Mouse (Mus musculus) c-Kit-positive CD71-positive TER-119-negative erythroid progenitor cells, embryonic 14.5 days (primary cell): ENCODE data around the gene Plekho2.

Source experiments
- DNase-seq: peaks from one replicate; pipeline ENCODE4 v3.0.0-alpha.2; 2013; ENCODE audit warnings: low read depth

The Plekho2 gene

DNA sequence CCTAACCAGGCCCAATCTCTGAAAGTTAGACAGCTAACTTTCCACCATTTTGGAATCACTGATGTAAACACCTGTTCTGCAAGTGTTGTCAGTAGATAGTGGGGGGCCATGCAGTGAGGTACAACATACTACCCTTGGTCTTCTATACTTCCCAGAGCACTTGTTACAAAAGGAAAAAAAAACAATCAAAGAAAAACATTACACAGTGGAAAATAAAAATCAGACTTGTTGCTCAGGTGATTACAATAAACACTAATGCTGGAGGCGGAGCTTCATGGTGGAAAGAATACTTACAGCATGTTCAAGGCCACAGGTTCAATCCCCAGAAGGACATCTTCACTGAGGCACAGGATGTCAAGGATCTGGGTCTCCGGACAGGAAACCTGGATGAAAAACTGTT is 27.1 kb downstream of the Plekho2 start:
- no peak for DNase-seq

GRCm38 (mm10) chr9:65552141-65552540 is 27.7 kb downstream of the Plekho2 start:
- no peak for DNase-seq

DNA sequence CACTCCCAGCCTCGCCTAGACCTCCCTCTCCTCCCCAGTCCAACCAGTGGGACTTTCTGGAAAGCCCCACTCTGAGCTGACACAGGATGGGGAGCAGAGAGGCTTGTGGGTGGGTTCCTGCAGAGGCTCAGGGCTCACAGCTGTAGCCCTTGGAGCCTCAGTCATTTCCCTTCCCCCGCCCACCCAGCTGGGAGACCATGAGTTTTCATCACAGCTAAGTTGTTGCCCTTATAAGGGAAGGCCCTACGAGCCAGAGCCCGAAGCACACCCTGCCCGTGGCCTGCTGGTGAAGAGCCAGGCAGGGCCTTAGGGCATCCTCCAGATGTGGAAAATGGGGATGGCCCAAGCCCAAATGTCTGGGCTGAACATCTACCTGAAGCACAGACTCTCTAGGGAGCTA is 28.8 kb downstream of the Plekho2 start:
- DNase-seq: no peak

GRCm38 (mm10) chr9:65550079-65550831 is 29.6 kb downstream of the Plekho2 start:
- DNase-seq: no peak

DNA sequence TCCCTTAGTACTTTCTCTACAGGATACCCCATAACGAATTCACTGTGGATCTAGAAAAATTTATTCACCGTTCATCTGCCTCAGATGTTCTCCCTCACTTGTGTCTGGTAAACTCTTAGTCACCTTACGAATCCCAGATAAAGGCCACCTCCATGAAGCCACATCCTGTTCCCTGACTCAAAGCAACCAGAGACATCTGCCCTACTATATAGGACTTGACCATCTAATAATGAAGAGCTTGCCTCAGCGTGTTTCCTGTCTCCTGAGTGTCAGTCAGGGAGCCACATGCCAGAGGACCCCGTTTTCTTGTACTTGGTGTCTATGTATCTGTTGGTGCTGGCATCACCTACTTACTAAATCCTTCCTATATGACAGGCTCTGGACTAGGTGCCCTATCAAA is 30.2 kb downstream of the Plekho2 start:
- DNase-seq: no peak

DNA sequence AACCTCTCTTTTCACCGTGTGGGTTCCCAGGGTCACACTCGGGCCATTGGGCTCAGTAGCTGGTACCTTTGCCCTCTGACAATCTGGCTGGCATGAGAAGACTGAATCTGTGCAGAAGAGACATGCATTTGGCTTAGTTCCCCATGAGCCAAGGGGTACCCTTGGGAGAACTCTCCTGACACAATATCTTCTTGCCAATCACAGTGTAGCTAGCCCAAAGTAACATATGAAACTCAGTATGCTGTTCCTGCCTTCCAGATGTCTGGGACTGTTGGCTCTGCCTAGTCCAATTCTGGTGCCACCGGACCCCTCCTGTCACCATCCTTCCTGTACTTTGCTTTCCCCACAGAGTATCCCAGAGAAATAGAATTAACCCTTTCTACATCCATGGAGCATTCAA is 30.7 kb downstream of the Plekho2 start:
- no peak for DNase-seq

DNA sequence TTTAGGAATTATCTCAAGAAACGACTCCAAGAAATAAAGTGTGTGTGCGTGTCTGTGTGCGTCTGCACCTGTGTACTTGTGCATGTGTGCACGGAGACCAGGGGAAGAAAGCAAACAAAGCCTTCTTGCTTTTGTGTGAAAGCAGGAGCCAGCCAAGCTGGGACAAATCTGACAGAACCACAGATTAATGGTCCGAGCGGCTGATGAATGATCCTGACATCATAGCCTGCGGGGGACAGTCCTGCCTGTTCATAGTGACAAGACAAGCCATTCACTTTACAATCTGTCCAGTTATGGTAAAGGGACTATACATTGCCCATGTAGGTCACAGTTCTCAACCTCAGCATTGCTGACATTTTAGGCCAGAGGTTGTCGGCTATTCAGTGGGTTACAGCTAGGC is 31.5 kb downstream of the Plekho2 start:
- DNase-seq: no peak

DNA sequence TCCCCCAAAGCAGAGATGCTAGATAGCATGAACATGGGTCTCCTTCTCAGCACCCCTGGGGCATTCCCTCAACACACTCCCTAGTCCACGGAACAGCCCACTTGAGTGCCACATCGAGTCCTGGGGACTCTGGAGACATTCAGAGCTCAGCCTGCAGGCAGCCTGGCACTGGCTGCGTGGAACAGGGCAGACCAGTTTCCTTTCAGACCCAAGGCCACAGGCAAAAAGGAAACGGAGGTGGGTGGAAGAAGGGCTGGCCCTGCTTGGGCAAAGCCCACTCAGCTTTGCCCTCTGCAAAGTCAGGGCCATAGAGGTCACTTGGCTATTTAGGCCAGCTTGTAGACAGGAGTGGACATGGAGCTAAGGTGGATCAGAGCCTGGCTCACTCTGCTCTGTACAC is 32.0 kb downstream of the Plekho2 start:
- DNase-seq: no peak

- no peak for DNase-seq
These were observed 32.7 kb downstream of the Plekho2 start for GRCm38 (mm10) chr9:65547111-65547510.

- no peak for DNase-seq
These were observed 33.5 kb downstream of the Plekho2 start for GRCm38 (mm10) chr9:65546413-65546695.

DNA sequence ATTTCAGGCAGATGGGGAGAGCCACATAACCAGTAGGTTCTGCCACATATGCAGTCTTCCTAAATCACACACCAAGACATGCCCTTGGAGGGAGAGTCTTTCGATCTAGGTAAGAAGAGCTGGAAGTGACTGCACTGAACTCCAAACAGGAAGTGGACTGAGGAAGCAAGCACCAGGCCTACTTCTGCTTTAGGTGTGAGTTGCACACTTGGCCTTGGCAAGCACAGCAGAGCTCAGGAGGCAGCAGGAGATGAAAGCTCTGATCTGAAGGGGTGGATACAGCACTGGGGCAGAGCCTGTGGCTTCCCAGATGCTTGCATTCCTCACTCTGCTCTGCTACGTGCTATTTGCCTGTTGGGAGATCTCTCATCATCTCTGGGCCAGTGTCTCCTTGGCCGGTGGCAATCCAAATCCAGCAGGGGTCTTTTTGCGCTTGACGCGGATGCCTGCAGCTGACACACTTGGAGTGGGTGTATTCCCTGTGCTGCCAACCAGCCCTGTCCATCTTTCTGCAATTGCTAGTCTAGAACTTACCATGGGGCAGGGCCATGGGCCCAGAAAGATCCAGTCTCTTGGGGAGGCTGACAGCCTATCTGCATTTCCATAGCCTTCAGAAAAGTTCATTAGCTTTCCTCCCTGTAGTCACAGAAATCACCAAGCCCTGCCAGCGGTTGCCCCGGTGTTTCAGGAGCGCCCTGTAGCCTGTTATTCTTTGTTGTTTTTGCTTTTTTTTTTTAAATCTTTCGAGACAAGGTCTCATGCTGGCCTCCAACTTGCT is 34.0 kb downstream of the Plekho2 start:
- no peak for DNase-seq

DNA sequence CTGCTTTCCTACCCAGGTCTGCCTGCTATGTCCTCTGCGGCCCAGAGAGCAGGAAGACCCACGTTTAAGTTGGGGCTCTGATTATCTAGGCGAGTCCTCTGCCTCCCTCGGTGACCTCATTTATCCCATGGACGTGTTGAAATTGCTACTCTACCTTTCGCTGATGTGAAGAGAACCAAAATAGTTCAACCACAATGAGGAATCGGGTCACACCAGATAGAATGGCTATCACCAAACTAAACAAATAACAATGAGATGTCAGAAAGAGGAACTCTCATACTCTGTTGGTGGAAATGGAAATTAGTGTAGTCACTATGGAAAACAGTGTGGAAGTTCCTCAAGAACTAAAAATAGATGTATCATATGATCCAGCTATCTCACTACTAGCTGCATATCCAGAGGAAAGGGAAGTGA is 37.7 kb downstream of the Plekho2 start:
- no peak for DNase-seq

DNA sequence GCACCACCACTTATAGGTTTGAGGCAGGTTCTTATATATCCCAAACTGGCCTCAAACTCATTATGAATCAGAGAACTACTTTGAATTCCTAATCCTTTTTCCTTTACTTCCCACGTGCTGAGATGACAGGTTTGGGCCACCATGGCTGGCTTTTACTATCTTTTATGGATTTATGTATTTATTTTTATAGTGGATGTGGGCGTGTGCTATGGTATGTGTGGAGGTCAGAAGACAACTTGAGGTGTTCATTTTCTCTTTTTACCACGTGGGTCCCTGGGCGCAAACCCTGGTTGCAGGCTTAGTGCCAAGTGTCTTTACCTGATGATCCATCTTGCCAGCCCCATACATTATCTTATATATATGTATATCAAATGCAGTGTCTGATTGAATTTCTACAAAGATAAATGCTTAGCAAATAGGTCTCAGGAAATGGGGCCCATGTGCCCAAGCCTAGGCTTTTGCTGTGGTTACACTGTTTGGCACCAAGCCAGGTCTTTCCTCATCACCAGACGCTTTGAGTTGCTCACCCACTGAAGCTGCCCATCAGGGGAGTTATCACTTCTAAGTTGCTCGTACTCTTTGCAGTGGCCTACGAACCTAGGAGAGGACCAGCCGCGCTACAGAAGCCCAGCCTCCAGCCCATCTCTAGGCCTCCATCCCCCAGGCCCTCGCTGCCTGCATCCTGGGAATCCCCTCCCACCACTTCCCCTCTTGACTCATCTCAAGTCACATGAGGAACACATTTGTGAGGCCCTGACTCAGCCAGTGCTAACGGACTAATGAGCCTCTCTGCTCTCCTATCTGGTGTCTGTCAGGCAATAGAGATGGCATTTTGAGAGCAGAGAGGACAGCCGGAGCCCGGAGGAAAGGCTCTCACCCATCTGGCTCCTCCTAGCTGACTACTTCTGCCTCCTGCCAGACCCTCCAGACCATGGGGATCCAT is 38.4 kb downstream of the Plekho2 start:
- no peak for DNase-seq

- no peak for DNase-seq
These were observed 40.1 kb downstream of the Plekho2 start for GRCm38 (mm10) chr9:65539697-65540096.

DNA sequence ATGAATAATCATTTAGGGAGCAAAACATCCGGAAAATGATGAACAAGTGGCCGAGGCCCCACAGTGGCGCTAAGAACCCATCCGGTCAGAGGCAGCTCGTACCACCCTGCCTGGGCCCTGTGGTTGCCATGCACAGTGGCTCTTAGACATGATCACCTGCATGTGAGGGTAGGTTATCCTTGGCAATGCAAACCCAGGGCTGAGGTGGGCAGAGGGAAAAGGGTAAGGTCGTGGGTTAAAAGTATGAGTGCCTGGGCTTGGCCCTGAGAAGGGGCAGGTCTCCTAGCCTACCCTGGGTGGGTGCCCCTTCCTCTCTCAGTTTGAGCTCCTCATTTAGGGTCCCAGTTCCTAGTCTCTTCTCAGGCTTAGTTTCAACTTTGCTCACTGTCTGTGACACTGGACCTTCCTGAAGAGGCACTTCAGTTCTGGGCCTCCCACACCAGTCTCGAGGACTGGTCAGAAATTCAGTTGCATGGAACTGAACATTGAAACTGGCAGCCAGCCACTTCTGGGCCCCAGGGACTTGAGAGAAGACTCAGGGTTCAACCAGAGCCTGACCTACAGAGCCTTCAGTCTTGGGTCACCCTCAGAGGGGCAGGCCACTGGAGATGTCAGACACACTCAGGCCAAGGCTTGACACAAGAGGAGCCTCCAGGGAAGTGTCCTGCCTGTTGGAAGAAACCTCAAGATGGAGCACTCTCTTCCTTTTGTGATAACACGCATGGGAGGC is 41.8 kb downstream of the Plekho2 start:
- no peak for DNase-seq

DNA sequence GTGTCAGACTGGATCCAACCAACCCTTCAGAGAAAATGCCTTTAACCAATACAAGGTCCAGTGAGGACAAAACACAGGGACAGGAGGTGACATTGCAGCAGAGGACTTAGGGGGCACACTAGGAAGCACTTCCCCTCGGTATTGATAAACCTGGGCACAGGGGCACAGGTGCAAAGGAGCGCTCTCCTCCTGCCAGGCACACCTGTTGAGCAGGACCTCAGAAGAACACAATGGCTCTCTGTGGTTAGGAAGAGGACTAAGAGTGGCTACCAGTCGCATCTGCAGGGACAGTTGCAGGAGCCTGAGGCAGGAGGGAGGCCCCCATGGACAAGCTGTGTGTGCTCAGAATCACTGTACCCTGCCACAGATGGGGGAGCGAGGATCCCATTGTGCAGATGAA is 43.3 kb downstream of the Plekho2 start:
- DNase-seq: no peak

GRCm38 (mm10) chr9:65535789-65536469 is 43.9 kb downstream of the Plekho2 start:
- DNase-seq: no peak

GRCm38 (mm10) chr9:65535191-65535722 is 44.6 kb downstream of the Plekho2 start:
- no peak for DNase-seq

- no peak for DNase-seq
These were observed 45.7 kb downstream of the Plekho2 start for GRCm38 (mm10) chr9:65534111-65534510.

DNA sequence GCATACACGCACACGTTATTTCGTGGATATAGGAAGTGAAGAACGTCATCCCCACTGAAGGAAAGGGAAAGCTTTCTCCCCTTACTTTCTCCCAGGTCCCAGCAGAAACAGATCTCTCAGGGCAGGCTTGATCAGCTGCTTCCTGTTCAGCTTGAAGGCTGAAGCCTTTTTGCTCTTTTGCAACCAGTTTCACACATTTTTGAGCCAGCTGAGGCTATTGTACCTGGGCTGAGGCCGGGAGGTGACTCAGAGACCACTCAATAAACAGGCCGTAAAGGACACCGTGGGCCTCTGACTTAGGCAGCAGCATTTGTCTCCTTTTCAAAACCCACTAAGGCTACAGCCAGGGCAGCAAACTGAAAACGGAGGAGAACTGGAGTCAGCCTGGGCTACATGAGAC is 46.9 kb downstream of the Plekho2 start:
- no peak for DNase-seq

DNA sequence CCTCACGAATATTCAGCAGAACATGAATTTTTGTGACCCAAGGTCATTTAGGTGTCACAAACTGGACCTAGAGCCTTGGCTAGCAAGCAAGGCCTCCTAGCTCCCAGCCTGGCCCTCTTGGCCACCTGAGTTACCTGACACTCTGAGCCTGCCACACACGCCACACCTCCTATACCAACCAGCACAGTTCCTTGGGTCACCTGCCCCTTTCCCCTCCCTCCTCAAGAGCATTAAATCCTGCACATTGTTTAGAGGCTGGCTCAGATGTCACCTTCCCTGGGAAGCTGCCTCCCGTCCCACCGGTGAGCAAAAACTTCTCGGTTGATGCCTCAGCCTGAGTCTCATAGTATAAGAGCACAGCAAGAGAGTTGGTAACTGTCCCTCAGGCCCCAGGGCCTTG is 48.6 kb downstream of the Plekho2 start:
- DNase-seq: no peak
